Mouse (Mus musculus) mouse embryonic stem cell (cell line): ENCODE results near the gene Wdr82.
"Not testable (repeated sequence)": the region's sequence is repeated elsewhere in the genome, so short reads cannot be mapped to it uniquely, and the experiment has no call there.

Experiments
- in situ Hi-C, 2 experiments: fragments of 300-500 bp; cut with MboI; formaldehyde crosslinking; loops; 1 replicate in 1 of 2; 3 replicates in 1 of 2; pipeline ENCODE4 v1.14.3; 2019 to 2020; ENCODE audit warnings: low sequenced_read_pairs in 2 of 2, low pct_unique_long_range_greater_than_20kb in 1 of 2, mixed read lengths in 1 of 2; ENCODE audit not compliant: unreplicated experiment in 1 of 2

Gene Wdr82

DNA sequence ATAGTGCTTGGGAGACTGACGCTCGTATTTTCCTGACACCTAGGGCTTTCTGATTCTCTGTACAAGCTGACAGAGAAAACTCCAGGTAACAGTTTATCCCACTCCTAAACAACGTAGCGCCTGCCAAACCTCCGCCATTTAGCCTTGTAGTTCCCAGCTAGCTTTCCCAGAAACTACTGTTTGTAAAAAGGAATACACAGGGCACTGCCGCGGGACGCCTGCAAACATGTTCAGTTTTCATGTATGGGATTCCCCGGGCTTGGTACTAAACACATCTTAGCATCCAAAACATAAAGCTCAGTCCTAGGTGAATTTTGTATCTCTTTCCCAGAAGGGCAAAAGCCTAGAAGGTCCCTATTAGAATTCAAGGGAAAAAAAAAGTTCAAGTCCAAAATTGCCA lies 11.5 kb upstream of the Wdr82 start:
- in situ Hi-C loops = no loop called here

DNA sequence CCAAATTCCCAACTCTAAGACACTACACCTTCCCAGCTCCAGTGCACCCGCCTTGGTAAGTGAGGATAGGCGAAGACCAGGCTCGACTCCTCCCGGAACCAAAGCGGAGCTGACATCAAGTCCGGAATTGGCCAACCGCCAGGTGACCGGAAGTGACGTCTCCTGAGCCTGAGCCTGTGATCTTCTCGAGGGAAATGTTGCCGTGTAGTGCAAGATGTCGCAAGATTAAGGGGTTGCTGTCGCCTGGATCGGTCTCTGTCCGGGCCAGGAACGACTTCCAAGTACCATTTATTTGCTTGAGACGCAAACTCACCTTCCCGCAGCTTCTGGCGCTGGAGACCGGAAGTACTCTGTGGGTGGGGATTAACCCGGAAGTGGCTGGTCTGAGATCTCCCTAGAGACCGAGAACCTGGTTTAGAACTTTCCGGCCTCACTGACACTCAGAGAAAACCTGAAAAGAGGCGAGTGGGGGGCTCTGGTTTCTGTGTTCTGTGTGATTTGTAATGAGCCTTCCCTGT lies 10.9 kb upstream of the Wdr82 start:
- in situ Hi-C loops = no loop called here

DNA sequence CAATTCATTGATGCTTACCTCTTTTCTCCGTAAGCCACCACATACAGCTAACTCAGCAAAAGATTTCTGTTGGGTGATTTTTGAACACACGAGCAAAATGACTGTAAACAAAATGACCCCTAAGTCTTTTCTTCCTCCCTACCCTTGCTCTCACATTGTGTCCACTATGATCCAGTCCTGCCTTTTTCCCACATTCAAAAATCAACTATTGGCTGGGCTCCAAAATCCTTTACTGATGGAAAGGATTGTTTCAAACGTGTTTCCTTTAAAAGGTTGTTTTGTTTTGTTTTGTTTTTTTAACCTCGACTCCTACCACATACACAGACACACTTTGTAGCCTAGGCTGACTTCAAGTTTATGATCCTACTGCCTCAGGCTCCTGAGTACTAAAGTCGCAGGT lies 10.3 kb upstream of the Wdr82 start:
- in situ Hi-C loops = no loop called here

DNA sequence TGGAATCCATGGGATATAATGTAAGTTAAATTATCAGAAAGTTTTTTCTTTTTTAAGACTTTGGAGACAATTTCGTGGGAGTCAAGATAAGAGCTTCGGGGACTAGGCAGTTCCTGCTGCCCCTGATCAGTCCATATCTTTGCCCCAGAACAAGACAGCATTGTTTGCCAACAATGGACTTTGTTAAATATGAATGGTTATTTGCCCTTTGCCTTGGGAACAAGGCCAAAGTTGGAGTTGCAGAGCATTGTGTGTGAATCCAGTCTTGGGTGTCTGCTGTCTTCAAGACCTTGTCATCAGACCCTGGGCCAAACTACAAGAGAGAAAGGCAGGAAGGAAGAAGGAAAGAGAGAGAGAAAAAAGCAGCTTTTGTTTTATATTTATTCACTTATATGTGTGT lies 4.0 kb upstream of the Wdr82 start:
- in situ Hi-C loops = no loop called here

- in situ Hi-C loops = no loop called here
Observed at GRCm38 (mm10) chr9:106167241-106167640, 3.5 kb upstream of the Wdr82 start.

- in situ Hi-C loops = no loop called here
Observed at GRCm38 (mm10) chr9:106167703-106168102, 3.0 kb upstream of the Wdr82 start.

- in situ Hi-C loops = not testable (repeated sequence)
Observed at GRCm38 (mm10) chr9:106169006-106169405, 1.7 kb upstream of the Wdr82 start.

DNA sequence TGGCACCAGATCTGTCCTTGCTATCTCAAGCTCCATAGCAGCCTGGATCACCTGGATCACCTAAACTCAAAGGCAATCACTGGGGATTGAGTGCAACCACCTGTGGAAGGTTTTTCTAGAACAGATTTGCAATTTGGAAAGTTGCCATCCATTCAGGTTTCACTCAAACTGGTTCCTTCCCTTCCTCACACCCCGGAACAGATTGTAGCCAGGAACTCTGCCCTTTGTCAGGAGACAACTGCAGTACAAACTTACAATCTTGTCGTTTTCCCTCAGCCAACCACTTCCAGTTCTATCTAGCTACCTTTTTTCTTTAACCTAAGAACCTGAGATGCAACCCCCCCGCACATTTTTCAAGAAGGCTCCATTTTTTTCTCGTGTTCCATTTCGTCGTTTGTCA lies 811 bp upstream of the Wdr82 start:
- in situ Hi-C loops = no loop called here

DNA sequence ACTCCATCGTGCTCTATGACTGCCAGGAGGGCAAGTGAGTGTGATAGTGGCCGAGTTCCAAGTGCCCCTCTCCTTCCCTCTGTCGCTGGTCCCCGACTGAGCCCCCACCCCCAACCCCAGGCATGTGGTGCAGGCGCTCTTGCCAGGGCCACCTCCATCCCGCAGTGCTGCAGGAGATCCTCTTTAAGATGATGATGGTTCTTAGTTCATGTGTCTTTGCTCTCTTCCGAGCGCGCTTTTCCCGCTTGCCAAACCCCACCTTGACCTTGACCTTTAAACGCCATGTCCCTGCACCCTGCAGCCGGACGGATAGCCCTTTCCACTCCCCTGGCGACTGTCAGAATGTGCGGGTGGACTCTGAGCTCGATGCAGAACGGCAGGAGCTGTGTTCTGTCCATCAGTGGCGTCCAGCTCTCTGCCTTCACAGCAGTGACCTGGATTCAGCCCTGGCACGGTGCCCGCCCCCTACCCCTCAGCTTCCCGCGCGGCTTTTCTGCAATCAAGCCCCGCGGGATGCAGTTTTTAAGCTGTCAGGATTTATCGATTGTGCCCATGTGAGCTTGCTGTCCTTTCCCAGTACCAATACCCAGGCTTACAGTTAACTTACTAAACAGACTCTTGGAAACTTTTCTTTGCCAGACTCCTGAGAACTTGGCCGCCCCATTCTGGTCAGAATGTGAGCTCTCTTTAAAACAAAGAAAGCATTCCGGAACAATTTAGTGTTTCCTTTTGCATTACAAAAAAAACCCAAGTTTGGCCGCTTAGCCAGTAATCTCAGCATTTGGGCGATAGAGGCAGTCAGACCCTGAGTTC lies 824 bp downstream of the Wdr82 start:
- in situ Hi-C loops = no loop called here

DNA sequence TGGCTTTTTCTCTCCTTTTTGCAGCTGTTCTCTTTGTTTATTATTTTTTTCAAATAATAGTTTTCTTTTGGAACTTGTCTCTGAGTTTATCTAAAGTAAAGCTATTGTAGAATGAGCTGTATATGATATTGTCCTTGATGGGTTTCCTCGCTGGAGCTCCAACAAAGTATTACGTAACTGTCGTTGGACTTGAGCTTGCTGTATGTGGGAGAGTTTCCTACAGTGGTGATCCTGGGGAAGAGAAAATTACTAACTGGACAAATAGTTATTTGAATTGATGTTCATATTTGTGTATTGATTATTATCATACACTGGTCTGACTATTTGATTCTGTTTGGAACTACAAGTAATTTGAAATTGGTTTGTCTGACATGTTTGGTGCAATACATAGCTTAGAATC lies 1.8 kb downstream of the Wdr82 start:
- in situ Hi-C loops = no loop called here

- in situ Hi-C loops = no loop called here
Observed at GRCm38 (mm10) chr9:106173363-106173762, 2.6 kb downstream of the Wdr82 start.

- in situ Hi-C loops = loop anchor here in 1 of 2 experiments (25.0 kb wide), 1 partner anchor 662 kb away; no protein-coding TSS in a partner anchor
Observed at GRCm38 (mm10) chr9:106175552-106176200, 4.9 kb downstream of the Wdr82 start.

GRCm38 (mm10) chr9:106176769-106177168 lies 6.0 kb downstream of the Wdr82 start:
- in situ Hi-C loops = loop anchor here in 1 of 2 experiments (25.0 kb wide), 1 partner anchor 661 kb away; no protein-coding TSS in a partner anchor

GRCm38 (mm10) chr9:106177799-106178198 lies 7.1 kb downstream of the Wdr82 start:
- in situ Hi-C loops = loop anchor here in 1 of 2 experiments (25.0 kb wide), 1 partner anchor 660 kb away; no protein-coding TSS in a partner anchor

GRCm38 (mm10) chr9:106179454-106179853 lies 8.7 kb downstream of the Wdr82 start:
- in situ Hi-C loops = loop anchor here in 1 of 2 experiments (25.0 kb wide), 1 partner anchor 658 kb away; no protein-coding TSS in a partner anchor

- in situ Hi-C loops = loop anchor here in 1 of 2 experiments (25.0 kb wide), 1 partner anchor 657 kb away; no protein-coding TSS in a partner anchor
Observed at GRCm38 (mm10) chr9:106179964-106180363, 9.2 kb downstream of the Wdr82 start.

DNA sequence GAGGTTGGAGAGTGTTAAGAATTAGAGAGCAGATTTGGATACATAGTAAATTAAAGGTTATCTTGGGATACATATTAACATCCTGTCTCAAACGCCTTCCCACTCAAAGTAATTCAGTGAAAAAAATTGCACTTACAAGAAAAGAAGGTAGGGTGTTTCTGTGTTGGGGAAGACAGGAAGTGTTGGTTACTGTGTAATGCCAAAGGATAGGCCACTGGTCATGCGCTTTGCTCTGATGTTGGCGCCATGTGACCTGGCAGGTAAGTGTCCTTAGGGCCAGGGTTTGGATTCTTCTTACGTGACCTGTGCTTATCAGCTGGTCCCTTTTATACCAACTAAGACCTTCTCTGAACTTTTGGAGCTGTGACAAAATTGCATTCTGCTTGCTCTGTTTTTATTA lies 11.4 kb downstream of the Wdr82 start:
- in situ Hi-C loops = loop anchor here in 1 of 2 experiments (25.0 kb wide), 1 partner anchor 655 kb away; no protein-coding TSS in a partner anchor

DNA sequence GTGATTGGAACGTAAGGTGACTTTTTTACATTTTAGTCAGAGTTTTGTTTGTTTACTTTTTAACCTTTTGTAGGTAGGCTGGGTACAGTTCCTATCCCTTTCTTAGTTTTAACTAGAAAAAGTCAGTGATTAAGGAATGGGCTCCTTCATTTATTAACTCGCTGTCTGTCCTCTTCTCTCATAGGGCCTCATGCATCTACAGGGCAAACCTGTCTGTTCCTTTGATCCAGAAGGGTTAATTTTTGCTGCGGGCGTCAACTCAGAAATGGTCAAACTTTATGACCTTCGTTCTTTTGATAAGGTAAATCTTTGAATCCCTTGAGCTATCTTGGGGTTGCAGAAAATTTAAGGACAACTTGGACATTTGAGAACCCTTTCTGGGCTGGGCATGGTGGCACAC lies 13.3 kb downstream of the Wdr82 start:
- in situ Hi-C loops = loop anchor here in 1 of 2 experiments (25.0 kb wide), 1 partner anchor 653 kb away; no protein-coding TSS in a partner anchor

GRCm38 (mm10) chr9:106191355-106191754 lies 20.6 kb downstream of the Wdr82 start:
- in situ Hi-C loops = loop anchor here in 1 of 2 experiments (25.0 kb wide), 1 partner anchor 646 kb away; no protein-coding TSS in a partner anchor
